19 mouse cellular contexts compared by ENCODE assay signal in the genomic region with DNA sequence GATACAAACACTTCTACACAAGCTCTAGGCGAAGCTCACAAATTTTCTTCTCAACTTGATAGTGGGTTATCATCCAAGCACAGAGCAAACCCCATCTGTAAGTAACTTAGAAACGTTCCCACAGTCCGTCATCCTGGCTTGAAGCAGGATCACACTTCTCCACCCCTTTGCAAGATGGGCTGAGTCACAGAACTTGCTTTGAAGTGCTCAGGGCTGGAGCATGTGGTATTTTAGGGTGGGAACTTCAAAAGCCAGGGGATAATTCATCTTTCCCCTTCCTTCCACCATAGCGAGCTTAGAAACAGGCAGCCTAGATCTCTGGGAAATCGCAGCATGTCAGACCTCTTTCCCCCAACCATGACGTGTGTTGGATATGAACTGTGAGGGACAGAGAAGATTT. TPM values are rescaled to one million over a fixed set of nuclear protein-coding genes. Genes with fewer than 3 reads are reported as not detected.
DNase-seq lines count a peak whose midpoint lies in the region; ATAC-seq and TF ChIP-seq lines count a peak whose summit lies in the region.
"Had no signal": no experiment of that assay in that cellular context is flagged by ENCODE, and none has a peak within 500 bp of the region (broad histone marks: within the 10 kb centered on the region; RNA-seq: fewer than 3 reads in every experiment).

No protein-coding gene starts in this region.

- no peak for TF ChIP-seq POLR2A in lung, adult 2 months (IDR thresholded peaks at IDR 0.05; ENCODE audit: borderline replicate concordance, extremely low read depth, low read depth, low read length)

- H3K4me1 ChIP-seq in lung, embryonic 16.5 days (replicated peaks; ENCODE audit: control insufficient read depth, insufficient read depth, low read length) = peaks cover 3% of the 10 kb centered on the region; the same call in 1 of the 2 replicates
- no peaks in the 10 kb centered on the region for H3K4me1 ChIP-seq in lung, adult 2 months (ENCODE audit: control insufficient read depth, insufficient read depth, low read length)
- H3K4me1 ChIP-seq in stomach, postnatal 0 days (replicated peaks; ENCODE audit: control insufficient read depth, insufficient read depth) = no peaks in the 10 kb centered on the region

- TF ChIP-seq CTCF in gastrocnemius, adult 2 months (IDR thresholded peaks at IDR 0.05) = no peak
- TF ChIP-seq CTCF in lung, adult 2 months (IDR thresholded peaks at IDR 0.05; ENCODE audit: insufficient read depth, low read length) = no peak
- TF ChIP-seq CTCF in stomach, postnatal 0 days (IDR thresholded peaks at IDR 0.05; ENCODE audit: low read depth) = no peak

- no peak overlapping the region for H3K4me2 ChIP-seq in lung, embryonic 16.5 days (ENCODE audit: low read depth, low read length)
- H3K4me2 ChIP-seq in stomach, postnatal 0 days (replicated peaks; ENCODE audit: low read depth) = no peak overlapping the region
- H3K4me2 ChIP-seq: hindbrain, embryonic 13.5 days; midbrain, embryonic 11.5 days had no signal

- WGBS in lung, embryonic 16.5 days = 13% methylated on average over 6 of the region's 6 CpGs
- WGBS in lung, adult 2 months = 23% methylated on average over 6 of the region's 6 CpGs
- WGBS in stomach, postnatal 0 days = 17% methylated on average over 6 of the region's 6 CpGs

- H3K9ac ChIP-seq in lung, embryonic 16.5 days (ENCODE audit: low read length) = no peak overlapping the region
- H3K9ac ChIP-seq in stomach, postnatal 0 days (ENCODE audit: low read length) = no peak overlapping the region
- H3K9ac ChIP-seq: hindbrain, embryonic 13.5 days had no signal

- peak overlapping the region; percentile 4; the same call in 1 of the 2 replicates for H3K27ac ChIP-seq in gastrocnemius, adult 2 months
- H3K27ac ChIP-seq in lung, embryonic 16.5 days (ENCODE audit: low read length) = no peak overlapping the region
- H3K27ac ChIP-seq in stomach, postnatal 0 days (replicated peaks) = no peak overlapping the region
- H3K27ac ChIP-seq: heart, embryonic 10.5 days; hindbrain, embryonic 13.5 days; macrophage had no signal

- H3K9me3 ChIP-seq in lung, embryonic 16.5 days (ENCODE audit: control insufficient read depth, low read length) = no peaks in the 10 kb centered on the region
- H3K9me3 ChIP-seq in stomach, postnatal 0 days (ENCODE audit: control insufficient read depth, low read length) = no peaks in the 10 kb centered on the region
- H3K9me3 ChIP-seq: heart, embryonic 10.5 days; hindbrain, embryonic 13.5 days had no signal

- H3K27me3 ChIP-seq in lung, embryonic 16.5 days (ENCODE audit: control insufficient read depth, insufficient read depth, low read depth, low read length) = peaks cover 2% of the 10 kb centered on the region; the same call in 1 of the 2 replicates
- no peaks in the 10 kb centered on the region for H3K27me3 ChIP-seq in stomach, postnatal 0 days (ENCODE audit: control insufficient read depth, insufficient read depth, low read length)
- H3K27me3 ChIP-seq: hindbrain, embryonic 13.5 days had no signal

- 0 out of 2 replicates have a peak, but pooled peaks have one; percentile 41 for ATAC-seq in lung, embryonic 16.5 days (ENCODE audit: low read depth)
- peak; percentile 53; the same call in 1 of the 2 replicates for ATAC-seq in stomach, postnatal 0 days (ENCODE audit: low FRiP score, low TSS enrichment)
- ATAC-seq: CD4-positive, CD25-positive, alpha-beta regulatory T cell, adult 4 months; inflammation-experienced regulatory T-cells, adult 6 months had no signal

- H3K36me3 ChIP-seq in lung, embryonic 16.5 days (ENCODE audit: control insufficient read depth, insufficient read depth, low read length) = no peaks in the 10 kb centered on the region
- H3K36me3 ChIP-seq in stomach, postnatal 0 days (ENCODE audit: control insufficient read depth, insufficient read depth, low read length) = no peaks in the 10 kb centered on the region
- H3K36me3 ChIP-seq: heart, embryonic 10.5 days; hindbrain, embryonic 13.5 days had no signal

- no peak overlapping the region for H3K4me3 ChIP-seq in gastrocnemius, adult 2 months
- H3K4me3 ChIP-seq in lung, embryonic 16.5 days (ENCODE audit: low read length) = no peak overlapping the region
- H3K4me3 ChIP-seq in lung, adult 2 months (replicated peaks; ENCODE audit: extremely low read depth, low read depth, low read length) = no peak overlapping the region
- H3K4me3 ChIP-seq in stomach, postnatal 0 days (ENCODE audit: low read depth, low read length) = no peak overlapping the region
- H3K4me3 ChIP-seq: heart, embryonic 10.5 days; hindbrain, embryonic 13.5 days had no signal

- intact Hi-C loops in gastrocnemius, adult 2 months (cut with DNase I) = no loop called here
- intact Hi-C loops in gastrocnemius, postnatal 14 days (cut with DNase I; ENCODE audit: low total_unique reads) = no loop called here

- peak; percentile 50 to 70 for DNase-seq in adrenal gland, adult (ENCODE audit: inconsistent age in 2 of 2, low spot score in 1 of 2)
- no peak for DNase-seq in adrenal gland, postnatal 25 days
- no peak for DNase-seq in gastrocnemius, adult 2 months
- DNase-seq in gastrocnemius, postnatal 14 days = no peak
- no peak for DNase-seq in lung, adult 2 months
- no peak for DNase-seq in stomach, postnatal 0 days (ENCODE audit: low spot score)
- DNase-seq in T-cell, adult 2 months (ENCODE audit: low spot score) = no peak
- DNase-seq: cerebellum, adult 18-20 months; cerebellum, postnatal 36 days; heart, postnatal 14 days; liver; thymus, postnatal 36 days had no signal

- no peak for TF ChIP-seq EP300 in stomach, postnatal 0 days (optimal IDR thresholded peaks at IDR 0.05)

RNA-seq across cellular contexts. Expression of gene Rps6kl1, which starts 5.3 kb away (rescaled TPM):
- 1.0 and 1.1 TPM in 2 replicates for total RNA-seq in adrenal gland, postnatal 25 days (2021)
- total RNA-seq in gastrocnemius, adult 2 months (2021) = 1 to 10 TPM in 1 of 2 experiments, under 1 TPM in 1; 0.94 to 1.1 TPM
- under 1 TPM; 0.51 to 0.89 TPM for total RNA-seq in gastrocnemius, postnatal 14 days (2021)
- 0.94 and 1.6 TPM in 2 replicates for polyA plus RNA-seq in lung, embryonic 16.5 days (2015; fragmentation: Nextera tagmentation; extraction: Ambion mirVana)
- 1.1 and 1.4 TPM in 2 replicates for polyA plus RNA-seq in lung, adult 2 months (2012; rRNA removed)
- 0.65 and 0.75 TPM in 2 replicates for polyA plus RNA-seq in stomach, postnatal 0 days (2015; fragmentation: Nextera tagmentation; extraction: Ambion mirVana)
- polyA plus RNA-seq: macrophage had no signal

RNA-seq across cellular contexts. Expression of gene Pgf, which starts 21.3 kb away (rescaled TPM):
- total RNA-seq in adrenal gland, postnatal 25 days (2021) = 1.4 and 1.8 TPM in 2 replicates
- total RNA-seq in gastrocnemius, adult 2 months (2021) = 1 to 10 TPM; 1.5 to 1.8 TPM
- total RNA-seq in gastrocnemius, postnatal 14 days (2021) = 1 to 10 TPM; 2.2 to 2.3 TPM
- polyA plus RNA-seq in lung, embryonic 16.5 days (2015; fragmentation: Nextera tagmentation; extraction: Ambion mirVana) = 9.7 and 9.9 TPM in 2 replicates
- polyA plus RNA-seq in lung, adult 2 months (2012; rRNA removed) = 3.0 and 3.6 TPM in 2 replicates
- 3.0 and 3.5 TPM in 2 replicates for polyA plus RNA-seq in stomach, postnatal 0 days (2015; fragmentation: Nextera tagmentation; extraction: Ambion mirVana)
- polyA plus RNA-seq: CD4-positive, CD25-positive, alpha-beta regulatory T cell, adult 4 months; inflammation-experienced regulatory T-cells, adult 6 months had no signal

RNA-seq across cellular contexts. Expression of gene Dlst, which starts 45.7 kb away (rescaled TPM):
- 288 and 302 TPM in 2 replicates for total RNA-seq in adrenal gland, postnatal 25 days (2021)
- 100 to 1,000 TPM; 247 to 365 TPM for total RNA-seq in gastrocnemius, adult 2 months (2021)
- total RNA-seq in gastrocnemius, postnatal 14 days (2021) = 100 to 1,000 TPM; 291 to 372 TPM
- polyA plus RNA-seq in lung, embryonic 16.5 days (2015; fragmentation: Nextera tagmentation; extraction: Ambion mirVana) = 110 TPM in 2 replicates
- 62.8 and 88.7 TPM in 2 replicates for polyA plus RNA-seq in lung, adult 2 months (2012; rRNA removed)
- polyA plus RNA-seq in stomach, postnatal 0 days (2015; fragmentation: Nextera tagmentation; extraction: Ambion mirVana) = 63.2 and 70.2 TPM in 2 replicates

RNA-seq across cellular contexts. Expression of gene Prox2, which starts 45.8 kb away (rescaled TPM):
- total RNA-seq in adrenal gland, postnatal 25 days (2021) = 3.1 and 6.2 TPM in 2 replicates
- 1 to 10 TPM; 1.7 to 3.0 TPM for total RNA-seq in gastrocnemius, adult 2 months (2021)
- 1 to 10 TPM; 2.1 to 2.2 TPM for total RNA-seq in gastrocnemius, postnatal 14 days (2021)
- 6.3 and 6.4 TPM in 2 replicates for polyA plus RNA-seq in lung, embryonic 16.5 days (2015; fragmentation: Nextera tagmentation; extraction: Ambion mirVana)
- polyA plus RNA-seq in lung, adult 2 months (2012; rRNA removed) = 2.6 and 2.8 TPM in 2 replicates
- 1.5 and 1.9 TPM in 2 replicates for polyA plus RNA-seq in stomach, postnatal 0 days (2015; fragmentation: Nextera tagmentation; extraction: Ambion mirVana)

Comparison
In these comparisons a context has a peak if more than half of its experiments do, and no peak if none do; other contexts are left out.
1. DNase-seq: peak in adrenal gland, adult (2 of 2); none in adrenal gland, postnatal 25 days (single experiment), gastrocnemius, adult 2 months (single experiment), gastrocnemius, postnatal 14 days (single experiment), lung, adult 2 months (single experiment), stomach, postnatal 0 days (single experiment) and T-cell, adult 2 months (single experiment).